In genomic region chr2:58550488-58550887, GRCm38 (mm10) we compare ENCODE assay signal across 11 mouse cellular contexts. TPM values are rescaled to one million over a fixed set of nuclear protein-coding genes. Genes with fewer than 3 reads are reported as not detected.
DNase-seq lines count a peak whose midpoint lies in the region; ATAC-seq and TF ChIP-seq lines count a peak whose summit lies in the region.
"Had no signal": no experiment of that assay in that cellular context is flagged by ENCODE, and none has a peak within 500 bp of the region (broad histone marks: within the 10 kb centered on the region; RNA-seq: fewer than 3 reads in every experiment).

No protein-coding gene starts in this region.

- H3K4me3 ChIP-seq in forebrain, embryonic 11.5 days (ENCODE audit: low read depth, low read length) = no peak overlapping the region
- no peak overlapping the region for H3K4me3 ChIP-seq in forebrain, embryonic 10.5 days
- no peak overlapping the region for H3K4me3 ChIP-seq in kidney, embryonic 16.5 days (ENCODE audit: low read length)
- H3K4me3 ChIP-seq in kidney, embryonic 15.5 days (replicated peaks) = no peak overlapping the region
- H3K4me3 ChIP-seq in forebrain, embryonic 13.5 days = no peak overlapping the region
- no peak overlapping the region for H3K4me3 ChIP-seq in midbrain, postnatal 0 days (ENCODE audit: low read depth, low read length)
- H3K4me3 ChIP-seq: limb, embryonic 12.5 days had no signal

- peak; percentile 42 for DNase-seq in forebrain, embryonic 11.5 days (ENCODE audit: low spot score)
- DNase-seq in forebrain, embryonic 10.5 days (ENCODE audit: extremely low spot score, low spot score) = no peak
- DNase-seq in midbrain, postnatal 0 days (ENCODE audit: low spot score) = peak; percentile 51
- DNase-seq in left cerebral cortex, adult 9 months (ENCODE audit: low spot score in 2 of 2) = no peak
- DNase-seq in cerebellum, adult 9-10 months = no peak
- DNase-seq: cerebellum, adult 2 months had no signal

- H3K9ac ChIP-seq in forebrain, embryonic 11.5 days (ENCODE audit: low read length) = no peak overlapping the region
- H3K9ac ChIP-seq in kidney, embryonic 16.5 days (replicated peaks; ENCODE audit: low read length) = no peak overlapping the region
- no peak overlapping the region for H3K9ac ChIP-seq in kidney, embryonic 15.5 days
- no peak overlapping the region for H3K9ac ChIP-seq in forebrain, embryonic 13.5 days
- no peak overlapping the region for H3K9ac ChIP-seq in midbrain, postnatal 0 days (replicated peaks; ENCODE audit: low read length, poor library complexity, severe bottlenecking)
- H3K9ac ChIP-seq: limb, embryonic 12.5 days had no signal

- no peak for TF ChIP-seq CTCF in midbrain, postnatal 0 days (IDR thresholded peaks at IDR 0.05)

- WGBS in forebrain, embryonic 11.5 days = 73% methylated on average over 9 of the region's 9 CpGs
- WGBS in forebrain, embryonic 10.5 days = 69% methylated on average over 9 of the region's 9 CpGs
- 74% methylated on average over 9 of the region's 9 CpGs for WGBS in kidney, embryonic 16.5 days
- WGBS in kidney, embryonic 15.5 days = 69% methylated on average over 9 of the region's 9 CpGs
- WGBS in forebrain, embryonic 13.5 days = 68% methylated on average over 9 of the region's 9 CpGs
- 47% methylated on average over 9 of the region's 9 CpGs for WGBS in midbrain, postnatal 0 days

- no peak for ATAC-seq in forebrain, embryonic 11.5 days (replicated peaks; ENCODE audit: low FRiP score)
- peak; percentile 14; the same call in 1 of the 2 replicates for ATAC-seq in kidney, embryonic 16.5 days (ENCODE audit: low FRiP score, low TSS enrichment)
- no peak for ATAC-seq in kidney, embryonic 15.5 days (replicated peaks; ENCODE audit: low FRiP score)
- ATAC-seq in forebrain, embryonic 13.5 days = peak; percentile 69
- ATAC-seq in midbrain, postnatal 0 days (ENCODE audit: low FRiP score) = no peak
- ATAC-seq: lung, postnatal 0 days had no signal

- no peaks in the 10 kb centered on the region for H3K36me3 ChIP-seq in forebrain, embryonic 11.5 days (ENCODE audit: control insufficient read depth, insufficient read depth, low read length)
- H3K36me3 ChIP-seq in forebrain, embryonic 10.5 days (replicated peaks) = 0 out of 2 replicates have a peak, but pooled peaks cover 4% of the 10 kb centered on the region
- no peaks in the 10 kb centered on the region for H3K36me3 ChIP-seq in kidney, embryonic 16.5 days (ENCODE audit: insufficient read depth, low read length)
- H3K36me3 ChIP-seq in kidney, embryonic 15.5 days = no peaks in the 10 kb centered on the region
- H3K36me3 ChIP-seq in forebrain, embryonic 13.5 days (ENCODE audit: poor library complexity, severe bottlenecking) = no peaks in the 10 kb centered on the region
- H3K36me3 ChIP-seq in midbrain, postnatal 0 days (ENCODE audit: insufficient read depth, low read length) = no peaks in the 10 kb centered on the region
- H3K36me3 ChIP-seq: limb, embryonic 12.5 days had no signal

- H3K4me1 ChIP-seq in forebrain, embryonic 11.5 days (replicated peaks; ENCODE audit: control insufficient read depth, insufficient read depth, low read length) = peaks cover 3% of the 10 kb centered on the region; the same call in 1 of the 2 replicates
- peaks cover 46% of the 10 kb centered on the region for H3K4me1 ChIP-seq in forebrain, embryonic 10.5 days
- H3K4me1 ChIP-seq in kidney, embryonic 16.5 days (ENCODE audit: insufficient read depth, low read length) = peaks cover 56% of the 10 kb centered on the region
- peaks cover 53% of the 10 kb centered on the region for H3K4me1 ChIP-seq in kidney, embryonic 15.5 days
- peaks cover 36% of the 10 kb centered on the region for H3K4me1 ChIP-seq in forebrain, embryonic 13.5 days
- H3K4me1 ChIP-seq in midbrain, postnatal 0 days (ENCODE audit: insufficient read depth, low read length) = 0 out of 2 replicates have a peak, but pooled peaks cover 3% of the 10 kb centered on the region

- H3K4me2 ChIP-seq in forebrain, embryonic 11.5 days (ENCODE audit: low read depth, low read length, severe bottlenecking) = no peak overlapping the region
- H3K4me2 ChIP-seq in kidney, embryonic 16.5 days (replicated peaks; ENCODE audit: low read depth, low read length) = no peak overlapping the region
- no peak overlapping the region for H3K4me2 ChIP-seq in kidney, embryonic 15.5 days
- H3K4me2 ChIP-seq in forebrain, embryonic 13.5 days = no peak overlapping the region
- H3K4me2 ChIP-seq in midbrain, postnatal 0 days (ENCODE audit: low read depth, low read length, poor library complexity, severe bottlenecking) = no peak overlapping the region
- H3K4me2 ChIP-seq: limb, embryonic 12.5 days had no signal

- H3K27ac ChIP-seq in forebrain, embryonic 11.5 days (ENCODE audit: low read depth, low read length) = no peak overlapping the region
- H3K27ac ChIP-seq in forebrain, embryonic 10.5 days = no peak overlapping the region
- H3K27ac ChIP-seq in kidney, embryonic 16.5 days (ENCODE audit: low read length) = no peak overlapping the region
- H3K27ac ChIP-seq in kidney, embryonic 15.5 days = no peak overlapping the region
- H3K27ac ChIP-seq in forebrain, embryonic 13.5 days = no peak overlapping the region
- H3K27ac ChIP-seq in midbrain, postnatal 0 days (ENCODE audit: low read depth, low read length) = no peak overlapping the region
- H3K27ac ChIP-seq: limb, embryonic 12.5 days had no signal

- H3K9me3 ChIP-seq in forebrain, embryonic 11.5 days (ENCODE audit: control insufficient read depth, low read length) = no peaks in the 10 kb centered on the region
- no peaks in the 10 kb centered on the region for H3K9me3 ChIP-seq in forebrain, embryonic 10.5 days
- H3K9me3 ChIP-seq in kidney, embryonic 16.5 days (ENCODE audit: low read length) = no peaks in the 10 kb centered on the region
- H3K9me3 ChIP-seq in kidney, embryonic 15.5 days (replicated peaks) = no peaks in the 10 kb centered on the region
- H3K9me3 ChIP-seq in forebrain, embryonic 13.5 days (replicated peaks) = no peaks in the 10 kb centered on the region
- no peaks in the 10 kb centered on the region for H3K9me3 ChIP-seq in midbrain, postnatal 0 days (ENCODE audit: low read length)
- H3K9me3 ChIP-seq: limb, embryonic 12.5 days had no signal

- no peaks in the 10 kb centered on the region for H3K27me3 ChIP-seq in forebrain, embryonic 11.5 days (ENCODE audit: control insufficient read depth, insufficient read depth, low read length)
- no peaks in the 10 kb centered on the region for H3K27me3 ChIP-seq in forebrain, embryonic 10.5 days (ENCODE audit: poor library complexity, severe bottlenecking)
- no peaks in the 10 kb centered on the region for H3K27me3 ChIP-seq in kidney, embryonic 16.5 days (ENCODE audit: insufficient read depth, low read length)
- no peaks in the 10 kb centered on the region for H3K27me3 ChIP-seq in kidney, embryonic 15.5 days
- H3K27me3 ChIP-seq in forebrain, embryonic 13.5 days = no peaks in the 10 kb centered on the region
- H3K27me3 ChIP-seq in midbrain, postnatal 0 days (ENCODE audit: insufficient read depth, low read length) = no peaks in the 10 kb centered on the region
- H3K27me3 ChIP-seq: limb, embryonic 12.5 days had no signal

RNA-seq across cellular contexts. Expression of gene Acvr1, which starts 16.5 kb away (rescaled TPM):
- polyA plus RNA-seq in forebrain, embryonic 11.5 days (2014; fragmentation: Nextera tagmentation; extraction: Ambion mirVana) = 5.1 and 5.9 TPM in 2 replicates
- 3.0 and 3.5 TPM in 2 replicates for polyA plus RNA-seq in forebrain, embryonic 10.5 days (2016; fragmentation: Nextera tagmentation; extraction: Ambion mirVana)
- 5.2 and 5.8 TPM in 2 replicates for polyA plus RNA-seq in kidney, embryonic 16.5 days (2015; fragmentation: Nextera tagmentation; extraction: Ambion mirVana)
- 5.2 and 5.7 TPM in 2 replicates for polyA plus RNA-seq in kidney, embryonic 15.5 days (2015; fragmentation: Nextera tagmentation; extraction: Ambion mirVana)
- polyA plus RNA-seq in forebrain, embryonic 13.5 days (2015; fragmentation: Nextera tagmentation; extraction: Ambion mirVana) = 4.5 and 4.6 TPM in 2 replicates
- total RNA-seq in midbrain, postnatal 0 days (2014; rRNA removed) = 10.0 and 12.6 TPM in 2 replicates
- 3.6 and 4.1 TPM in 2 replicates for polyA plus RNA-seq in midbrain, postnatal 0 days (2015; fragmentation: Nextera tagmentation; extraction: Ambion mirVana)

RNA-seq across cellular contexts. Expression of gene Upp2, which starts 16.6 kb away (rescaled TPM):
- polyA plus RNA-seq in forebrain, embryonic 11.5 days (2014; fragmentation: Nextera tagmentation; extraction: Ambion mirVana) = 4.9 and 7.5 TPM in 2 replicates
- 3.9 and 4.5 TPM in 2 replicates for polyA plus RNA-seq in forebrain, embryonic 10.5 days (2016; fragmentation: Nextera tagmentation; extraction: Ambion mirVana)
- polyA plus RNA-seq in kidney, embryonic 16.5 days (2015; fragmentation: Nextera tagmentation; extraction: Ambion mirVana) = 7.6 and 8.5 TPM in 2 replicates
- polyA plus RNA-seq in kidney, embryonic 15.5 days (2015; fragmentation: Nextera tagmentation; extraction: Ambion mirVana) = 7.7 and 7.8 TPM in 2 replicates
- polyA plus RNA-seq in forebrain, embryonic 13.5 days (2015; fragmentation: Nextera tagmentation; extraction: Ambion mirVana) = 9.0 and 9.3 TPM in 2 replicates
- total RNA-seq in midbrain, postnatal 0 days (2014; rRNA removed) = 6.7 and 11.6 TPM in 2 replicates
- 9.8 and 11.6 TPM in 2 replicates for polyA plus RNA-seq in midbrain, postnatal 0 days (2015; fragmentation: Nextera tagmentation; extraction: Ambion mirVana)

Comparison
In these comparisons a context has a peak if more than half of its experiments do, and no peak if none do; other contexts are left out.
1. ATAC-seq: peak in kidney, embryonic 16.5 days (single experiment) and forebrain, embryonic 13.5 days (single experiment); none in forebrain, embryonic 11.5 days (single experiment), kidney, embryonic 15.5 days (single experiment) and midbrain, postnatal 0 days (single experiment).
2. DNase-seq: peak in forebrain, embryonic 11.5 days (single experiment) and midbrain, postnatal 0 days (single experiment); none in forebrain, embryonic 10.5 days (single experiment), left cerebral cortex, adult 9 months (0 of 2) and cerebellum, adult 9-10 months (single experiment).